Mouse (Mus musculus): ENCODE results near the gene Tmem262.

GRCm38 (mm10) chr19:6085417-6085879 lies 5.6 kb downstream of the Tmem262 start:
- TF ChIP-seq CTCF (IDR thresholded peaks at IDR 0.05; ENCODE audit: low read depth) (no peak), EP300 (optimal IDR thresholded peaks at IDR 0.05) (no peak)

Measured in stomach, postnatal 0 days (tissue).